Mouse (Mus musculus) neural tube, embryonic 11.5 days (tissue): ENCODE results near the gene Arid5b. TPM values are rescaled to one million over a fixed set of nuclear protein-coding genes. Genes with fewer than 3 reads are reported as not detected.
A peak's percentile ranks its signal among the peaks of the same experiment; 100 is the strongest.

Experiments used
- ATAC-seq: fragments of 200-750 bp; cut with Nextera tagmentation; 2 replicates; pipeline ENCODE4 v1.8.0; 2017; ENCODE audit warnings: moderate number of reproducible peaks, mild to moderate bottlenecking, moderate TSS enrichment, moderate library complexity; ENCODE audit not compliant: insufficient read depth, low FRiP score, low TSS enrichment
- DNase-seq: peaks from one replicate; pipeline ENCODE4 v3.0.0-alpha.2; 2015; ENCODE audit warnings: low spot score
- H3K27ac ChIP-seq: fragments of 300-500 bp; sonication (generic); 2 replicates; pipeline ENCODE4 v1.5.1; 2014; ENCODE audit warnings: low read depth, mild to moderate bottlenecking, low read length
- H3K27me3 ChIP-seq: fragments of 300-500 bp; sonication (generic); 2 replicates; pipeline ENCODE4 v1.6.1; 2014; ENCODE audit warnings: mild to moderate bottlenecking, low read length, mixed read lengths; ENCODE audit not compliant: control insufficient read depth, insufficient read depth
- H3K36me3 ChIP-seq: fragments of 300-500 bp; sonication (generic); 2 replicates; pipeline ENCODE4 v1.6.1; 2014; ENCODE audit warnings: mild to moderate bottlenecking, low read length, moderate library complexity, mixed read lengths; ENCODE audit not compliant: control insufficient read depth, insufficient read depth
- H3K4me1 ChIP-seq: fragments of 300-500 bp; sonication (generic); 2 replicates; pipeline ENCODE4 v1.6.1; 2014; ENCODE audit warnings: low read length, mixed read lengths; ENCODE audit not compliant: control insufficient read depth, insufficient read depth
- H3K4me2 ChIP-seq: fragments of 300-500 bp; sonication (generic); 2 replicates; pipeline ENCODE4 v1.6.1; 2014; ENCODE audit warnings: low read depth, mild to moderate bottlenecking, moderate library complexity
- H3K4me3 ChIP-seq: fragments of 300-500 bp; sonication (generic); 2 replicates; pipeline ENCODE4 v1.5.1; 2014; ENCODE audit warnings: low read depth, low read length
- H3K9ac ChIP-seq: fragments of 300-500 bp; sonication (generic); 2 replicates; pipeline ENCODE4 v1.6.1; 2014; ENCODE audit warnings: mild to moderate bottlenecking, low read length
- H3K9me3 ChIP-seq: fragments of 300-500 bp; sonication (generic); 2 replicates; pipeline ENCODE4 v1.6.1; 2016; ENCODE audit warnings: low read length; ENCODE audit not compliant: control insufficient read depth
- WGBS: fragments of 180-500 bp; shearing (Covaris S2); extraction: QIAGEN DNeasy Blood & Tissue Kit; methylation state at CpG from one replicate; pipeline ENCODE4 v1.1.7; 2014; 5-methylcytosine and 5-hydroxymethylcytosine counted together
- polyA plus RNA-seq: library from polyadenylated mRNA; unstranded; fragments of >200 nt; fragmentation: Nextera tagmentation; extraction: Ambion mirVana; gene quantifications from 2 replicates; pipeline ENCODE4 v1.2.1, GENCODE M21; 2014

Arid5b gene
- polyA plus RNA-seq, 1 experiment from 2014 or later: 15.0 TPM

- DNase-seq (no peak), ATAC-seq (no peak)
- H3K9me3 ChIP-seq: no peaks in the 10 kb centered on the region
- H3K27ac ChIP-seq: no peak overlapping the region
- H3K9ac ChIP-seq: no peak overlapping the region
- H3K4me2 ChIP-seq: no peak overlapping the region
- no peak overlapping the region for H3K4me3 ChIP-seq
- WGBS: 86% methylated on average over 7 of the region's 7 CpGs
- H3K36me3 ChIP-seq: no peaks in the 10 kb centered on the region
- H3K27me3 ChIP-seq: no peaks in the 10 kb centered on the region
- H3K4me1 ChIP-seq: no peaks in the 10 kb centered on the region
These were observed 22.5 kb upstream of the Arid5b start for GRCm38 (mm10) chr10:68301013-68301412.

DNA sequence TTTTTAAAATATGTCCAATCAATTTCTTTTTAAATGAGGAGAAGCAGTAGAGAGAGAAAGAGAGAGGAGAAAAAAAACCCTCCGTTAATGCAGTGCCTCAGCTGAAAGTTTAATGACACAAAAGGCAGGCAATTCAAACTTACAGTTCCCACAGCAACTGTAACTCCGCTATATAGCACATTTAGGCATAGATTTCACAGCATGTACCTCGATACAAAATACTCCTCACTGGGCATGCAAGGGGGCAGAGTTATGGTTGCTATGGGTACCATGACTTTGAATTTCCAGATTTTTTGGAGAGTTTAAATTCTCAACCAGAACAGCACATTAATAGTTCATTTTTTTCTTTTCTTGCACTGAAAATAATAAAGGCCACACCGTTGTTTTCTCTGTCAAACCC, 10.9 kb upstream of the Arid5b start:
- Histone ChIP-seq H3K9me3 (no peaks in the 10 kb centered on the region), H3K36me3 (no peaks in the 10 kb centered on the region), H3K9ac (no peak overlapping the region), H3K4me1 (no peaks in the 10 kb centered on the region), H3K4me2 (no peak overlapping the region), H3K4me3 (no peak overlapping the region), H3K27me3 (no peaks in the 10 kb centered on the region), H3K27ac (no peak overlapping the region)
- 83% methylated on average over 4 of the region's 4 CpGs for WGBS
- DNase-seq: no peak
- no peak for ATAC-seq

GRCm38 (mm10) chr10:68282466-68283391, 4.2 kb upstream of the Arid5b start:
- WGBS: 2% methylated on average over 27 of the region's 27 CpGs
- Histone ChIP-seq H3K4me1 (0 out of 2 replicates have a peak, but pooled peaks cover 8% of the 10 kb centered on the region), H3K9me3 (no peaks in the 10 kb centered on the region), H3K9ac (peak overlapping the region; percentile 23; the same call in 1 of the 2 replicates), H3K4me3 (peak overlapping the region; percentile 23), H3K27me3 (no peaks in the 10 kb centered on the region), H3K4me2 (peak overlapping the region; percentile 64), H3K36me3 (no peaks in the 10 kb centered on the region), H3K27ac (no peak overlapping the region)
- DNase-seq (peak; percentile 83), ATAC-seq (peak; percentile 76)

DNA sequence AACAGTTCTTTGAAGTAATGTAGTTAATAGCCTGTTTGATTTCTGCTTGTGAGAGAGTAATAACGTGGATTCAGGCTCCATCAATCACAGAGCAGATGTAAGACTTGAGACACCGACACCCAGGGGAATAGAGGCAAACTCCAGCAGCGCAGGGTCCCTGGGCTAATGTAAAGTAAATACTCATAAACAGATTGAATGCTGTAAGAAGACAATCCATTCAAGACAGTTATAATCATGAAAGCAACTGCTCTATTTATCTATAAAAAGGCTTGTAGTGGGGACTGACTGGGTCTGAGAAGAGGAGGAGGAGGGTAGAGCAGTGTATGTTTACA, 3.2 kb upstream of the Arid5b start:
- Histone ChIP-seq H3K4me2 (no peak overlapping the region), H3K9me3 (no peaks in the 10 kb centered on the region), H3K36me3 (no peaks in the 10 kb centered on the region), H3K27ac (no peak overlapping the region), H3K4me1 (0 out of 2 replicates have a peak, but pooled peaks cover 8% of the 10 kb centered on the region), H3K9ac (no peak overlapping the region), H3K4me3 (no peak overlapping the region), H3K27me3 (no peaks in the 10 kb centered on the region)
- DNase-seq (peak; percentile 27), ATAC-seq (no peak)
- WGBS: 9% methylated on average over 3 of the region's 3 CpGs

- no peak for DNase-seq
These were observed 2.7 kb upstream of the Arid5b start for GRCm38 (mm10) chr10:68281076-68281774.

GRCm38 (mm10) chr10:68279516-68280501, 1.3 kb upstream of the Arid5b start:
- peak overlapping the region; percentile 54 for H3K4me3 ChIP-seq
- H3K27me3 ChIP-seq: no peaks in the 10 kb centered on the region
- peak overlapping the region; percentile 65 for H3K9ac ChIP-seq
- H3K36me3 ChIP-seq: no peaks in the 10 kb centered on the region
- H3K27ac ChIP-seq: peak overlapping the region; percentile 73
- no peak for ATAC-seq
- H3K9me3 ChIP-seq: no peaks in the 10 kb centered on the region
- H3K4me1 ChIP-seq: 0 out of 2 replicates have a peak, but pooled peaks cover 8% of the 10 kb centered on the region
- DNase-seq: peak; percentile 68
- peak overlapping the region; percentile 94 for H3K4me2 ChIP-seq
- WGBS: under 1% methylated on average over 41 of the region's 41 CpGs

More at GRCm38 (mm10) chr10:68281076-68281774, 2.7 kb upstream of the Arid5b start:
- Histone ChIP-seq H3K27me3 (no peaks in the 10 kb centered on the region), H3K27ac (no peak overlapping the region), H3K4me3 (no peak overlapping the region), H3K4me1 (0 out of 2 replicates have a peak, but pooled peaks cover 8% of the 10 kb centered on the region), H3K9ac (no peak overlapping the region), H3K4me2 (no peak overlapping the region), H3K9me3 (no peaks in the 10 kb centered on the region), H3K36me3 (no peaks in the 10 kb centered on the region)
- no peak for ATAC-seq
- WGBS: 28% methylated on average over 6 of the region's 6 CpGs

- ATAC-seq: no peak
These were observed 829 bp downstream of the Arid5b start for GRCm38 (mm10) chr10:68277671-68278151.

GRCm38 (mm10) chr10:68276976-68277441, 1.5 kb downstream of the Arid5b start:
- Histone ChIP-seq H3K4me3 (peak overlapping the region; percentile 54), H3K4me2 (peak overlapping the region; percentile 94), H3K9ac (peak overlapping the region; percentile 64), H3K27ac (0 out of 2 replicates have a peak overlapping the region, but pooled peaks have one; percentile 50), H3K9me3 (no peaks in the 10 kb centered on the region), H3K27me3 (no peaks in the 10 kb centered on the region), H3K36me3 (no peaks in the 10 kb centered on the region), H3K4me1 (0 out of 2 replicates have a peak, but pooled peaks cover 4% of the 10 kb centered on the region)
- peak; percentile 35 for ATAC-seq
- WGBS: under 1% methylated on average over 32 of the region's 34 CpGs
- peak; percentile 68 for DNase-seq

More at GRCm38 (mm10) chr10:68277671-68278151, 829 bp downstream of the Arid5b start:
- H3K36me3 ChIP-seq: no peaks in the 10 kb centered on the region
- H3K27ac ChIP-seq: no peak overlapping the region
- WGBS: under 1% methylated on average over 15 of the region's 15 CpGs
- peak overlapping the region; percentile 54 for H3K4me3 ChIP-seq
- peak overlapping the region; percentile 40 for H3K9ac ChIP-seq
- no peaks in the 10 kb centered on the region for H3K27me3 ChIP-seq
- peak; percentile 60 for DNase-seq
- 0 out of 2 replicates have a peak, but pooled peaks cover 5% of the 10 kb centered on the region for H3K4me1 ChIP-seq
- peak overlapping the region; percentile 94 for H3K4me2 ChIP-seq
- no peaks in the 10 kb centered on the region for H3K9me3 ChIP-seq
